Mouse (Mus musculus): Measurements from ENCODE around the gene Metrn. TPM values are rescaled to one million over a fixed set of nuclear protein-coding genes. Genes with fewer than 3 reads are reported as not detected.

Gene Metrn
- total RNA-seq, 1 experiment: 46.1 TPM

GRCm38 (mm10) chr17:25827546-25828222 lies 30.7 kb upstream of the Metrn start:
- Histone ChIP-seq H3K4me1 (ENCODE audit: control insufficient read depth in 2 of 2, insufficient read depth in 2 of 2, low read length in 2 of 2, poor library complexity in 1 of 2) (peaks cover 2 to 28% of the 10 kb centered on the region in 2 experiments; a peak in 2 of 4 replicates), H3K9me3 (ENCODE audit: control insufficient read depth, insufficient read depth, low read depth, low read length) (no peaks in the 10 kb centered on the region), H3K9ac (ENCODE audit: insufficient read depth, low read depth, low read length, poor library complexity, severe bottlenecking) (no peak overlapping the region), H3K27ac (ENCODE audit: insufficient read depth, low read depth, low read length, poor library complexity, severe bottlenecking) (no peak overlapping the region), H3K36me3 (ENCODE audit: control insufficient read depth, insufficient read depth, low read length, poor library complexity, severe bottlenecking) (peaks cover 47% of the 10 kb centered on the region), H3K4me3 (ENCODE audit: insufficient read depth in 1 of 2, low read depth in 1 of 2, low read length in 2 of 2, poor library complexity in 1 of 2, severe bottlenecking in 1 of 2) (no peak overlapping the region)
- no peak for DNase-seq (ENCODE audit: low read depth, low spot score)
- in situ Hi-C loops (cut with MboI; ENCODE audit: low sequenced_read_pairs in 2 of 2, unreplicated experiment in 2 of 2): no loop called here
- TF ChIP-seq ZNF384 (IDR thresholded peaks at IDR 0.05; ENCODE audit: low read depth, low read length) (no peak), HCFC1 (IDR thresholded peaks at IDR 0.05; ENCODE audit: borderline replicate concordance, insufficient read depth, low read length) (no peak), ZC3H11A (IDR thresholded peaks at IDR 0.05; ENCODE audit: borderline replicate concordance, low read depth, low read length) (no peak), CHD2 (IDR thresholded peaks at IDR 0.05; ENCODE audit: low read depth, low read length) (no peak), MAFK (IDR thresholded peaks at IDR 0.05; ENCODE audit: insufficient read depth, low read depth, low read length) (no peak)

GRCm38 (mm10) chr17:25827011-25827410 lies 30.1 kb upstream of the Metrn start:
- no peak for DNase-seq (ENCODE audit: low read depth, low spot score)
- in situ Hi-C loops (cut with MboI; ENCODE audit: low sequenced_read_pairs in 2 of 2, unreplicated experiment in 2 of 2): no loop called here
- Histone ChIP-seq H3K36me3 (ENCODE audit: control insufficient read depth, insufficient read depth, low read length, poor library complexity, severe bottlenecking) (peaks cover 47% of the 10 kb centered on the region), H3K4me1 (ENCODE audit: control insufficient read depth in 2 of 2, insufficient read depth in 2 of 2, low read length in 2 of 2, poor library complexity in 1 of 2) (peaks cover 2 to 28% of the 10 kb centered on the region in 2 experiments; a peak in 2 of 4 replicates), H3K27ac (ENCODE audit: insufficient read depth, low read depth, low read length, poor library complexity, severe bottlenecking) (no peak overlapping the region), H3K9me3 (ENCODE audit: control insufficient read depth, insufficient read depth, low read depth, low read length) (no peaks in the 10 kb centered on the region), H3K9ac (ENCODE audit: insufficient read depth, low read depth, low read length, poor library complexity, severe bottlenecking) (no peak overlapping the region), H3K4me3 (ENCODE audit: insufficient read depth in 1 of 2, low read depth in 1 of 2, low read length in 2 of 2, poor library complexity in 1 of 2, severe bottlenecking in 1 of 2) (no peak overlapping the region)
- TF ChIP-seq MAFK (IDR thresholded peaks at IDR 0.05; ENCODE audit: insufficient read depth, low read depth, low read length): no peak
- no peak for TF ChIP-seq ZNF384 (IDR thresholded peaks at IDR 0.05; ENCODE audit: low read depth, low read length)
- no peak for TF ChIP-seq HCFC1 (IDR thresholded peaks at IDR 0.05; ENCODE audit: borderline replicate concordance, insufficient read depth, low read length)
- no peak for TF ChIP-seq CHD2 (IDR thresholded peaks at IDR 0.05; ENCODE audit: low read depth, low read length)
- no peak for TF ChIP-seq ZC3H11A (IDR thresholded peaks at IDR 0.05; ENCODE audit: borderline replicate concordance, low read depth, low read length)

- Histone ChIP-seq H3K4me3 (ENCODE audit: insufficient read depth in 1 of 2, low read depth in 1 of 2, low read length in 2 of 2, poor library complexity in 1 of 2, severe bottlenecking in 1 of 2) (no peak overlapping the region), H3K36me3 (ENCODE audit: control insufficient read depth, insufficient read depth, low read length, poor library complexity, severe bottlenecking) (peaks cover 37% of the 10 kb centered on the region), H3K27ac (ENCODE audit: insufficient read depth, low read depth, low read length, poor library complexity, severe bottlenecking) (no peak overlapping the region), H3K9me3 (ENCODE audit: control insufficient read depth, insufficient read depth, low read depth, low read length) (no peaks in the 10 kb centered on the region), H3K9ac (ENCODE audit: insufficient read depth, low read depth, low read length, poor library complexity, severe bottlenecking) (no peak overlapping the region), H3K4me1 (ENCODE audit: control insufficient read depth in 2 of 2, insufficient read depth in 2 of 2, low read length in 2 of 2, poor library complexity in 1 of 2) (peaks cover 0 to 21% of the 10 kb centered on the region in 2 experiments; a peak in 2 of 4 replicates)
- DNase-seq (ENCODE audit: low read depth, low spot score): no peak
- in situ Hi-C loops (cut with MboI; ENCODE audit: low sequenced_read_pairs in 2 of 2, unreplicated experiment in 2 of 2): no loop called here
- no peak for TF ChIP-seq CHD2 (IDR thresholded peaks at IDR 0.05; ENCODE audit: low read depth, low read length)
- TF ChIP-seq ZC3H11A (IDR thresholded peaks at IDR 0.05; ENCODE audit: borderline replicate concordance, low read depth, low read length): no peak
- TF ChIP-seq HCFC1 (IDR thresholded peaks at IDR 0.05; ENCODE audit: borderline replicate concordance, insufficient read depth, low read length): no peak
- no peak for TF ChIP-seq MAFK (IDR thresholded peaks at IDR 0.05; ENCODE audit: insufficient read depth, low read depth, low read length)
- no peak for TF ChIP-seq ZNF384 (IDR thresholded peaks at IDR 0.05; ENCODE audit: low read depth, low read length)
Observed at GRCm38 (mm10) chr17:25825984-25826570, 29.1 kb upstream of the Metrn start.

- no peak for DNase-seq (ENCODE audit: low read depth, low spot score)
- no peaks in the 10 kb centered on the region for H3K9me3 ChIP-seq (ENCODE audit: control insufficient read depth, insufficient read depth, low read depth, low read length)
- in situ Hi-C loops (cut with MboI; ENCODE audit: low sequenced_read_pairs in 2 of 2, unreplicated experiment in 2 of 2): no loop called here
- H3K27ac ChIP-seq (ENCODE audit: insufficient read depth, low read depth, low read length, poor library complexity, severe bottlenecking): no peak overlapping the region
- peaks cover 30% of the 10 kb centered on the region for H3K36me3 ChIP-seq (ENCODE audit: control insufficient read depth, insufficient read depth, low read length, poor library complexity, severe bottlenecking)
- no peak overlapping the region for H3K9ac ChIP-seq (ENCODE audit: insufficient read depth, low read depth, low read length, poor library complexity, severe bottlenecking)
- H3K4me3 ChIP-seq (ENCODE audit: insufficient read depth in 1 of 2, low read depth in 1 of 2, low read length in 2 of 2, poor library complexity in 1 of 2, severe bottlenecking in 1 of 2): no peak overlapping the region
- TF ChIP-seq HCFC1 (IDR thresholded peaks at IDR 0.05; ENCODE audit: borderline replicate concordance, insufficient read depth, low read length): no peak
- H3K4me1 ChIP-seq (ENCODE audit: control insufficient read depth in 2 of 2, insufficient read depth in 2 of 2, low read length in 2 of 2, poor library complexity in 1 of 2): peaks cover 0 to 21% of the 10 kb centered on the region in 2 experiments; a peak in 2 of 4 replicates
Observed at GRCm38 (mm10) chr17:25825311-25825710, 28.4 kb upstream of the Metrn start.

Measured in ES-E14 (cell line).